Mouse (Mus musculus) forebrain, postnatal 0 days (tissue): ENCODE measurements around the gene Arid5b. TPM values are rescaled to one million over a fixed set of nuclear protein-coding genes. Genes with fewer than 3 reads are reported as not detected.

Experiments used
- ATAC-seq: fragments of 200-750 bp; cut with Nextera tagmentation; 2 replicates; pipeline ENCODE4 v1.8.0; 2017; ENCODE audit warnings: mild to moderate bottlenecking, moderate library complexity
- DNase-seq: peaks from one replicate; pipeline ENCODE4 v3.0.0-alpha.2; 2015
- H3K27ac ChIP-seq: fragments of 300-500 bp; sonication (generic); 2 replicates; pipeline ENCODE4 v1.5.1; 2014; ENCODE audit warnings: low read depth, mild to moderate bottlenecking, antibody characterized with exemption, low read length, moderate library complexity, mixed read lengths
- H3K27me3 ChIP-seq: fragments of 300-500 bp; sonication (generic); 2 replicates; pipeline ENCODE4 v1.6.1; 2014; ENCODE audit warnings: mild to moderate bottlenecking, low read length, mixed read lengths; ENCODE audit not compliant: insufficient read depth
- H3K36me3 ChIP-seq: fragments of 300-500 bp; sonication (generic); 2 replicates; pipeline ENCODE4 v1.6.1; 2014; ENCODE audit warnings: mild to moderate bottlenecking, moderate library complexity; ENCODE audit not compliant: insufficient read depth
- H3K4me1 ChIP-seq: fragments of 300-500 bp; sonication (generic); 2 replicates; pipeline ENCODE4 v1.6.1; 2014; ENCODE audit warnings: antibody characterized with exemption; ENCODE audit not compliant: insufficient read depth
- H3K4me2 ChIP-seq: fragments of 300-500 bp; sonication (generic); 2 replicates; pipeline ENCODE4 v1.6.1; 2014; ENCODE audit warnings: low read depth, mild to moderate bottlenecking, moderate library complexity
- H3K4me3 ChIP-seq: fragments of 300-500 bp; sonication (generic); 2 replicates; pipeline ENCODE4 v1.5.1; 2014; ENCODE audit warnings: low read depth, low read length, mixed read lengths
- H3K9ac ChIP-seq: fragments of 300-500 bp; sonication (generic); 2 replicates; pipeline ENCODE4 v1.6.1; 2014; ENCODE audit warnings: mild to moderate bottlenecking
- H3K9me3 ChIP-seq: fragments of 300-500 bp; sonication (generic); 2 replicates; pipeline ENCODE4 v1.6.1; 2016; ENCODE audit warnings: low read length
- CTCF ChIP-seq: sonication (generic); IDR thresholded peaks from 2 replicates; pipeline ENCODE4 v1.5.1; 2016; ENCODE audit warnings: antibody characterized with exemption, control low read depth, low read depth
- WGBS: fragments of 180-500 bp; shearing (Covaris S2); extraction: QIAGEN DNeasy Blood & Tissue Kit; methylation state at CpG from one replicate; pipeline ENCODE4 v1.1.7; 2014; 5-methylcytosine and 5-hydroxymethylcytosine counted together
- polyA plus RNA-seq: library from polyadenylated mRNA; unstranded; fragments of >200 nt; fragmentation: Nextera tagmentation; extraction: Ambion mirVana; gene quantifications from 2 replicates; pipeline ENCODE4 v1.2.1, GENCODE M21; 2015
- total RNA-seq: library from RNA; depleted of rRNA; stranded (reverse); fragments of >200 nt; gene quantifications from 2 replicates; pipeline ENCODE4 v1.2.3, GENCODE M21; 2014

Gene Arid5b
- total and polyA plus RNA-seq, 2 experiments from 2014 or later = 14.3 to 14.5 TPM

DNA sequence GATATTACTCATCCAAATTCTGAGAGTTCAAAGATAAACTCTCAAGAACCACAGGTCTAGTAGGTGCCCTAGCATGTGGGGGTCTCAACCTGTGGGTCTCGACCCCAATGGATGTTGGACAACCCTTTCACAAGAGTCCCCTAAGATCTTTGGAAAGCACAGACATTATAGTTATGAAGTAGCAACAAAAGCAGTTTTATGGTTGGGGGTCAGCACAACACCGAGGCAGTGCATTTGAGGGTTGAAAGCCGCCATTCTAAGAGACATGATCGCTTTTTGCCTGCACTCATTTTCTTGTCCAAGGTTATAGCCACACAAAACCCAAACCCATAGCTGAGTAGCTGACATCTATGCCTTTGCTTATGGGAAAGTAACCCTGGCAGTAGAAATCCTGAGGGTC lies 105.6 kb downstream of the Arid5b start:
- Histone ChIP-seq H3K9me3 (no peaks in the 10 kb centered on the region), H3K27ac (no peak overlapping the region), H3K27me3 (no peaks in the 10 kb centered on the region), H3K4me3 (no peak overlapping the region), H3K4me1 (peaks cover 4% of the 10 kb centered on the region; the same call in 1 of the 2 replicates), H3K36me3 (no peaks in the 10 kb centered on the region), H3K4me2 (no peak overlapping the region), H3K9ac (no peak overlapping the region)
- TF ChIP-seq CTCF = no peak
- DNase-seq (no peak), ATAC-seq (no peak)
- WGBS = 96% methylated on average over 4 of the region's 4 CpGs

- 0 out of 2 replicates have a peak, but pooled peaks have one; percentile 18 for TF ChIP-seq CTCF
- Histone ChIP-seq H3K27ac (no peak overlapping the region), H3K4me1 (peaks cover 7% of the 10 kb centered on the region; the same call in 1 of the 2 replicates), H3K36me3 (no peaks in the 10 kb centered on the region), H3K9me3 (no peaks in the 10 kb centered on the region), H3K4me2 (no peak overlapping the region), H3K9ac (no peak overlapping the region), H3K4me3 (no peak overlapping the region), H3K27me3 (no peaks in the 10 kb centered on the region)
- DNase-seq = no peak
- no peak for ATAC-seq
- 57% methylated on average over 9 of the region's 9 CpGs for WGBS
These were observed 106.6 kb downstream of the Arid5b start for GRCm38 (mm10) chr10:68171974-68172373.

DNA sequence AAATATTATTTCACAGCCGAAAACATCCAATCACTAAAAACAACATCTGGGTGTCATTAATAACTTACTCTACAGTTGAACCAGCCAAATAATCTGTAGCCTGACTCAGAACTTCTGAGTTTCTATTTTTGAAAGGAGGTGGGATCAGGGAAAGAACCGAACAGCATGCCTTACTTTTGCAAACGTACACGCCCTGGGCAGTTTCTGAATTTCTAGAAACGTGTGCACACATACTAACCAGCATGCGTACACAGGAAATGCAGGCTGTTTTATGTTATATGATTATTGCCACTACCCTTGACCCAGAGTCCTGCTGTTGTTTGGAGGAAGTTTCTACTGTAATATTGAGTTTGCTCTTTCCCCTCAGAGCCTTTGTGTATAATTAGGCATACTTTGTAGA lies 109.9 kb downstream of the Arid5b start:
- no peak for ATAC-seq

DNA sequence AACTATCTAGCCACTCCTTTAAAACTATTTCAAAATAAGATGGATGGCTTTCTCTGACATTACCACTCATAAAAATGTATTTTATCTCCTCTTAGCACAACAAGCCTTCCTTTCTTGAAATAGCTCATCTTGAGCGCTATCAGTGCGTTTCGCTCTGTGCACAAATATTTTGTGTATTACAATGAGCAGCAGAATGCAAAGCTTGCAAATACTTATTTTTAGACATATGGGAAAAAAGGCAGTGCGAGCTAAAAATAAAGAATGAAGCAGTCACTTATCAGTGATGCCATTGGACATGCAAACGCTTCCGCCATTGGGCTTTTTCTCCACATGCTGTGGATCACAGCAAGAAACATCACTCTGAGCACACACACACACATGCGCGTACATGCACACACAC lies 110.4 kb downstream of the Arid5b start:
- 78% methylated on average over 8 of the region's 8 CpGs for WGBS
- TF ChIP-seq CTCF = no peak
- no peak for ATAC-seq
- peak; percentile 31 for DNase-seq
- no peaks in the 10 kb centered on the region for H3K36me3 ChIP-seq
- H3K27me3 ChIP-seq = no peaks in the 10 kb centered on the region
- H3K4me1 ChIP-seq = peaks cover 13% of the 10 kb centered on the region
- H3K9me3 ChIP-seq = no peaks in the 10 kb centered on the region
- H3K27ac ChIP-seq = no peak overlapping the region; the same call in 1 of the 2 replicates
- H3K4me3 ChIP-seq = no peak overlapping the region
- H3K9ac ChIP-seq = no peak overlapping the region
- no peak overlapping the region for H3K4me2 ChIP-seq

More for the DNA sequence above, 109.9 kb downstream of the Arid5b start:
- no peak overlapping the region for H3K4me2 ChIP-seq
- H3K27me3 ChIP-seq = no peaks in the 10 kb centered on the region
- H3K36me3 ChIP-seq = no peaks in the 10 kb centered on the region
- peaks cover 13% of the 10 kb centered on the region for H3K4me1 ChIP-seq
- H3K4me3 ChIP-seq = no peak overlapping the region
- DNase-seq = no peak
- no peak for TF ChIP-seq CTCF
- H3K9ac ChIP-seq = no peak overlapping the region
- 77% methylated on average over 6 of the region's 6 CpGs for WGBS
- H3K27ac ChIP-seq = no peak overlapping the region
- no peaks in the 10 kb centered on the region for H3K9me3 ChIP-seq

DNA sequence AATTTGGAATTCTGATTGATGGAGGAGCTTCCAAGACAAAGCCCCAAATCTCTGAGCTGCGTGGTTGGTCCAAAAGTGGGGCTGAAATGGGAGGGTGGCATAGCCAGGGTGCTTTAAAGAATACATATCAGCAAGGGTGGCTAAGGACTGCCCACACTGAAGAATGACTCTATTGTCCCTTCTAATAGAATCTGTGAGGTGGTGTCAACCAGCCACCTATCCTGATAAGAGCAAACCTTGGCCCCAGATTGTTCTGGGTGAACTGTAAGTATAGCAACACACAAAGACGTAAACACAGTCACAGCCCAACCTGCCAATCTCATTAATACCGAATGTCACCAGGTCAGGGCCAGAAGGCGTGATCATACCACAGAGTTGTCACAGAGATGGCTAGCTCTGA lies 111.4 kb downstream of the Arid5b start:
- Histone ChIP-seq H3K36me3 (no peaks in the 10 kb centered on the region), H3K4me3 (no peak overlapping the region), H3K27ac (no peak overlapping the region), H3K9me3 (no peaks in the 10 kb centered on the region), H3K4me2 (no peak overlapping the region), H3K27me3 (no peaks in the 10 kb centered on the region), H3K9ac (no peak overlapping the region), H3K4me1 (peaks cover 13% of the 10 kb centered on the region)
- WGBS = 72% methylated on average over 4 of the region's 4 CpGs
- DNase-seq (no peak), ATAC-seq (no peak)
- no peak for TF ChIP-seq CTCF

DNA sequence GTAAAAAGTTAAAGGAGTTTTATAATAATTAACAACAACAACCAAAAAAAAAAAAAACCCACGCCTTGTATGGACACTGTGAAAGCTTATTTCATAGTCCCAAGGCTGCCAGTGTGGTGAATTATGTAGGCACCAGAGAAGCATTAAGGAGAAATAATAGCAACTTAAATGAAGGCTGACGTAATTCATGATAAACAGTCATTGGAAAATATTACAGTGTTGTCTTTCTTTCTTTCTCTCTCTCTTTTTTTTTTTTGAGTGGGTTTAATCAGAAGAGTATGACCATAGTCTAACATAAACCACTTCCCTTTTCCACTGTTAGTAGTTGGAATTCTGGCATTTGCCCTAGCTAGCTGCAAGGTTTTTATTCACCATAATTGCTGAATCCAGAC lies 111.8 kb downstream of the Arid5b start:
- no peak overlapping the region for H3K4me3 ChIP-seq
- no peaks in the 10 kb centered on the region for H3K36me3 ChIP-seq
- H3K4me1 ChIP-seq = peaks cover 13% of the 10 kb centered on the region
- H3K9me3 ChIP-seq = no peaks in the 10 kb centered on the region
- H3K4me2 ChIP-seq = no peak overlapping the region
- H3K27me3 ChIP-seq = no peaks in the 10 kb centered on the region
- ATAC-seq = no peak
- H3K27ac ChIP-seq = no peak overlapping the region
- WGBS = 71% methylated on average over 2 of the region's 2 CpGs
- TF ChIP-seq CTCF = no peak
- no peak for DNase-seq
- no peak overlapping the region for H3K9ac ChIP-seq

DNA sequence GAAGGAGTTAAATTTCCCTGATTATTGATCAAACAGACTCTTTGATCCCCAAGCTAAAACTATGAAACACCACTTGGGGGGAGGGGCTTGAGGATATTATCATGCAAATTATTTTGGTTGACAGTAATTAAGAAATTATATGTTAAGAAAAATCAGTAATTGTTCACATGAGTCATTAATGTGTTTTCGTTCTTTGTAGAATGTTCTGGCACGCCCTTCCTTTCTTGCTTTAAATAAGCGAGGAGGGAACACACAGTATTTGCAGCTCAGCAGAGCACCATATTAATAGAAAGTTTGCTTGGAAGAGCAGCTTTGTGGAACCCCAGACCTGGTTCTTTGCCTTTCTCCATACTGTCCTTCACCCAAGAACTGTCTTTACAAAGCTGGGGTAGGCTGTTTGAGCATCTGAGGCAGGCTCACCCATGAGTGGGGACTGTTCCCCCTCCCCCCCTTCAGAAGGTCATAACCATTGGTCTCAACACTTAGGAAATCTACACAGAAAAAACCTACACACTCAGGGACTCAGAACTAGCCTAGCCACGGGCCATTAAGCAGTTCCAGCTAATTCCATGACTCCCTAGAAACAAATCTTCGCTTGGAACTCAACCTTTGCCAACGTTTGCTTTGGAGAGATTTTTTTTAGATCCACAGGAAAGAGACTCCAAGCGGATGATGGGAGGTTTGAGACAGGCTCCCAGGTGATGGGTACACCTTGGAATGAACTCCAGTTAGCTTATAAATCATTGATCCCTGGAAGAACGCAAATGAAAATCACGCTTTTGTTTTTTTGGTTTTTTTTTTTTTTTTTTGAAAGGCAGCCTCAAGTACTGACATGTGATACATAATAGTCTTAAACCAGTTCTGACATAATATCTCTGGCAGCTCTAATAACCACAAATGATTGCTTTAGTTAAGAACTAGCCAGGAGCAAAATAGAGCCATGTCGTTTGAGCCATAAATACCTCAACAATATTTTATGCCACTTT lies 112.5 kb downstream of the Arid5b start:
- Histone ChIP-seq H3K36me3 (no peaks in the 10 kb centered on the region), H3K4me2 (peak overlapping the region; percentile 17; the same call in 1 of the 2 replicates), H3K4me1 (peaks cover 13% of the 10 kb centered on the region), H3K9me3 (no peaks in the 10 kb centered on the region), H3K4me3 (no peak overlapping the region), H3K27ac (peak overlapping the region; percentile 64), H3K9ac (no peak overlapping the region), H3K27me3 (no peaks in the 10 kb centered on the region)
- no peak for TF ChIP-seq CTCF
- ATAC-seq (peak; percentile 34; the same call in 1 of the 2 replicates), DNase-seq (peak; percentile 19)
- 38% methylated on average over 10 of the region's 10 CpGs for WGBS
